Mouse (Mus musculus) olfactory bulb, adult 2 months (tissue): Measurements from ENCODE around the gene Dok5. TPM values are rescaled to one million over a fixed set of nuclear protein-coding genes. Genes with fewer than 3 reads are reported as not detected.

Experiments
- H3K27ac ChIP-seq: fragments of 200-500 bp; 2 replicates; pipeline ENCODE4 v1.5.1; 2012; ENCODE audit warnings: low read depth, low read length; ENCODE audit not compliant: insufficient read depth
- H3K4me1 ChIP-seq: fragments of 200-500 bp; 2 replicates; pipeline ENCODE4 v1.6.1; 2012; ENCODE audit warnings: low read length; ENCODE audit not compliant: control insufficient read depth, insufficient read depth
- H3K4me3 ChIP-seq: fragments of 200-500 bp; 2 replicates; pipeline ENCODE4 v1.5.1; 2012; ENCODE audit warnings: mild to moderate bottlenecking, low read depth, low read length, moderate library complexity; ENCODE audit not compliant: insufficient read depth
- CTCF ChIP-seq: fragments of 200-500 bp; IDR thresholded peaks from 2 replicates; pipeline ENCODE4 v1.5.1; 2012; ENCODE audit warnings: low read depth, mild to moderate bottlenecking, low read length, moderate library complexity; ENCODE audit not compliant: insufficient read depth
- POLR2A ChIP-seq: fragments of 200-500 bp; IDR thresholded peaks from 2 replicates; pipeline ENCODE4 v1.6.1; 2012; ENCODE audit warnings: mild to moderate bottlenecking, low read depth, low read length, moderate library complexity; ENCODE audit not compliant: insufficient read depth
- WGBS: fragments of 180-500 bp; shearing (Covaris S2); methylation state at CpG from one replicate; pipeline ENCODE4 v1.1.7; 2018; 5-methylcytosine and 5-hydroxymethylcytosine counted together
- polyA plus RNA-seq: library from polyadenylated mRNA; stranded (reverse); fragments of >200 nt; gene quantifications from 2 replicates; pipeline ENCODE4 v1.2.4, GENCODE M21; 2012; ENCODE audit warnings: low replicate concordance; ENCODE audit not compliant: missing spikeins, insufficient read depth, insufficient read length

Dok5 gene
- polyA plus RNA-seq, 1 experiment: not detected

- WGBS: 33% methylated on average over 19 of the region's 19 CpGs
Observed at GRCm38 (mm10) chr2:170772126-170772884, 40.7 kb downstream of the Dok5 start.

GRCm38 (mm10) chr2:170772885-170773270, 41.3 kb downstream of the Dok5 start:
- no peak for TF ChIP-seq POLR2A
- no peak for TF ChIP-seq CTCF
- no peak overlapping the region for H3K27ac ChIP-seq
- WGBS: 63% methylated on average over 8 of the region's 8 CpGs

More at GRCm38 (mm10) chr2:170772126-170772884, 40.7 kb downstream of the Dok5 start:
- Histone ChIP-seq H3K4me3 (no peak overlapping the region), H3K27ac (no peak overlapping the region), H3K4me1 (no peaks in the 10 kb centered on the region)
- TF ChIP-seq CTCF (no peak), POLR2A (no peak)

GRCm38 (mm10) chr2:170775577-170775976, 44.0 kb downstream of the Dok5 start:
- Histone ChIP-seq H3K4me1 (no peaks in the 10 kb centered on the region), H3K27ac (no peak overlapping the region), H3K4me3 (no peak overlapping the region)
- WGBS: 89% methylated on average over 15 of the region's 15 CpGs
- no peak for TF ChIP-seq POLR2A
- no peak for TF ChIP-seq CTCF

More at GRCm38 (mm10) chr2:170772885-170773270, 41.3 kb downstream of the Dok5 start:
- H3K4me3 ChIP-seq: no peak overlapping the region
- no peaks in the 10 kb centered on the region for H3K4me1 ChIP-seq

GRCm38 (mm10) chr2:170776107-170776506, 44.5 kb downstream of the Dok5 start:
- no peak overlapping the region for H3K4me3 ChIP-seq
- TF ChIP-seq CTCF (no peak), POLR2A (no peak)
- H3K27ac ChIP-seq: no peak overlapping the region
- WGBS: 88% methylated on average over 11 of the region's 11 CpGs
- peaks cover 2% of the 10 kb centered on the region; the same call in 1 of the 2 replicates for H3K4me1 ChIP-seq

- H3K4me3 ChIP-seq: no peak overlapping the region
- no peak overlapping the region for H3K27ac ChIP-seq
- 43% methylated on average over 6 of the region's 6 CpGs for WGBS
- H3K4me1 ChIP-seq: peaks cover 2% of the 10 kb centered on the region; the same call in 1 of the 2 replicates
- no peak for TF ChIP-seq POLR2A
- no peak for TF ChIP-seq CTCF
Observed at GRCm38 (mm10) chr2:170777572-170777971, 46.0 kb downstream of the Dok5 start.

- TF ChIP-seq CTCF (no peak), POLR2A (no peak)
- H3K4me3 ChIP-seq: no peak overlapping the region
- no peak overlapping the region for H3K27ac ChIP-seq
- 85% methylated on average over 11 of the region's 11 CpGs for WGBS
- peaks cover 2% of the 10 kb centered on the region; the same call in 1 of the 2 replicates for H3K4me1 ChIP-seq
Observed at GRCm38 (mm10) chr2:170780010-170780750, 48.6 kb downstream of the Dok5 start.

GRCm38 (mm10) chr2:170788101-170788500, 56.5 kb downstream of the Dok5 start:
- TF ChIP-seq POLR2A: no peak
- no peak for TF ChIP-seq CTCF
- no peaks in the 10 kb centered on the region for H3K4me1 ChIP-seq
- WGBS: 98% methylated on average over 10 of the region's 10 CpGs

GRCm38 (mm10) chr2:170791332-170792017, 59.9 kb downstream of the Dok5 start:
- Histone ChIP-seq H3K27ac (no peak overlapping the region), H3K4me3 (no peak overlapping the region), H3K4me1 (no peaks in the 10 kb centered on the region)
- whole genome bisulfite sequencing: 44% methylated on average over 8 of the region's 8 CpGs
- TF ChIP-seq POLR2A: no peak
- no peak for TF ChIP-seq CTCF

More at GRCm38 (mm10) chr2:170788101-170788500, 56.5 kb downstream of the Dok5 start:
- H3K4me3 ChIP-seq: no peak overlapping the region
- no peak overlapping the region for H3K27ac ChIP-seq
